Mouse (Mus musculus) mouse trophoblast stem cell (cell line): Measurements from ENCODE around the gene Becn1.
"Not testable (repeated sequence)": the region's sequence is repeated elsewhere in the genome, so short reads cannot be mapped to it uniquely, and the experiment has no call there.

Experiments used
- in situ Hi-C, 2 experiments: fragments of 300-500 bp; cut with MseI, MboI; formaldehyde crosslinking; loops; 2 replicates in 1 of 2; 3 replicates in 1 of 2; pipeline ENCODE4 v1.15.1; 2025

Gene Becn1

DNA sequence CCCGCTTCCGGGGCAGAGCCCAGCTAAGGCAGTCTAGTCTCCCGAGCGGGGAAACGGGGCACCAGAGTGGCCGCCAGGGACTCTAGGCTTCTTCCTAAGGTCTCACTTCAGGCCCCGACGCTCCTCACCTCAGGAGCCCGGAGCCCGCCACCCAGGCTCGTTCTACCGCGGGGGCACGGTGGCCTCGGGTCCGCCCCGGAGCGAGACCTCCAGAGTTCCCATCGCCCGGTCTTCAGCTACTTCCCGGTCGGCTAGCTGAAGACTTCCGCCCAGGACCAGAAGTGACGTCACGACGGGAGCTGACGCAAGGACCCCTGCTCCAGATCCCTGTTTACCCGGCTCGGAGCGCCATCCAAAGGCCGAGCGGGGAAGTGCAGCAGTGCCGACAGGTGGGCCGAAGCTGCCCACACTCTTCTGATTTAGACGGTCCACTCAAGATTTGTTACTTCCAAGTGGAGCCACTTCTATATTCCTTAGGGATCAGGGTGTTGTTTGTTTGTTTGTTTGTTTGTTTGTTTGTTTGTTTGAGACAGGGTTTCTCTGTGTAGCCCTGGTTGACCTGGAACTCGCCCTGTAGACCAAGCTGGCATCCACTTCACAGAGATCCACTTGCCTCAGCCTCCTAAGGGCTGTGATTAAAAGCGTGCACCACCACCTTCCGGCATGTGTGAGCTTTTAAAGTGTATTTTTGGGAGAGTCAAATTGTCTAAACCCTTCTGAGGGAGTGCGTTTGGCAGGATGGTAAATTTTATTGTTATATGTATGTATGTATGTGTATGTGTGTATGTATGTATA lies at the start of gene Becn1:
TSS of gene Becn1 (minus strand) at position 283 of the 795 bp plus-strand sequence.
- in situ Hi-C loops, result loop anchor here in 1 of 2 experiments (10.0 kb wide), 1 partner anchor 87 kb away; no protein-coding TSS in a partner anchor

DNA sequence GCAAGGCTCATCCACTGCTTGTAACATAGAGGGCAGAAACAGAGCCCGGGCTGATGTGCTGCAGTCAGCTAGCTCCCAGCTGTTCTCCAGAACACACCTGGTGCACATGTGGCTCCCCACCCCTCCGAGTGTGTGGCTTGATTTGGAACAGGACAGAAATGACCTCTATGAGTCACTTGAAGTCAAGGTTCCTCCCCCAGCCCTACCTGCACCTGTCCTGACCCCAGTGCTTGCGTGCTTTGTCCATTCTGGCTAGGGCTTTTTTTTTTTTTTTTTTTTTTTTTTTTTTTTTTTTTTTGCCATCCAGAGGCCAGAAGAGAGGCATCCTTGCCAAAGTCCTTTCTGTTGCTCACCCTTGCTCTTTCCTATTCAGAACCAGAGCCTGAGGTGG lies 49.6 kb upstream of the Becn1 start:
- in situ Hi-C loops, result no loop called here

DNA sequence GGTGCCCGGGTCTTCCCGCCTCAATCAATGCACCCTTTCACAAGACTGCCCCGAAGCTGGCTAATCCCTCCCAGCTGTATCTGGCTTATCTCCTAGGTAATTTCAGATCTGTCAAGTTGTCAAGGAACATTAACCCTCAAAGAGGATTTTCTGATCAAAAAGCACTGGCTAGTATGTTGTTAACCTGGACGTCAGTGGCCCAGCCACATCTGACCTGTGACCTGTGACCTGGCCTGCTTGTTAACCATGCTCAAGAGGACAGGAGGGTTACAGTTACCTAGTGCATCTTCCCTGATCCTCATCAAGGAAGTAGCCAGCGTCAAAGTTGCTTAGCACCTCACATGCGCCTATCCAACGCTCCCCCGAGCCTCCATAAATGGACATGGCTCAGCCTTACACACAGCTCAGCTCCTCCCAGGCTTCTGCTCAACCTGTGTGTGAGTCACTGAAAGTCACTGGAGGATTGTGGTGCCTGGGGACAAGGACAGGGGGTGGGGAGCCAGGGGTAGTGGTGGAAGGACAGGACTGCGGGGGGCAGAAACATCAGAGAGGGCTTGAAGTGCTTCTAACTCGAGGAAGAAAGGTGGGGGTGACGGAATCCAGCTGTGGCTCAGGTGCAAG lies 49.1 kb upstream of the Becn1 start:
- in situ Hi-C loops, result no loop called here

DNA sequence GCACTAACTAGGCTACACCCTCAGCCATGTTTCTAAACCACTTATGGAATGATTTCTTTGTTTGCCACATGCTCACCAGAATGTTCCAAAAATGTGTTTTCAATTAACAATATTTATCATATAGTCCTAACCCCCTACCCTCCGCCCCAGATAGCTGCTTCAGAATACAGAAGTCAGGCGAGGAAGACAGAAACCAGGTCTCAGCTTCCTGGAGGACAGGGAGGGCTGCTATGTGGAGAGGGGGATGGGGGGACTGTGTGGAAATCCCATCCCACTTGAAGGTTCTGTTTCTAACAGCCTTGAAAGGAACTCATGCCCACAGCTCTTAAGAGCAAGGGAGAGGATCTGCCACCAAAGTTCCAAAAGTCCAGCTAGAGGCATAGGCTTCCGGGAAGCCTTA lies 47.1 kb upstream of the Becn1 start:
- in situ Hi-C loops, result no loop called here

DNA sequence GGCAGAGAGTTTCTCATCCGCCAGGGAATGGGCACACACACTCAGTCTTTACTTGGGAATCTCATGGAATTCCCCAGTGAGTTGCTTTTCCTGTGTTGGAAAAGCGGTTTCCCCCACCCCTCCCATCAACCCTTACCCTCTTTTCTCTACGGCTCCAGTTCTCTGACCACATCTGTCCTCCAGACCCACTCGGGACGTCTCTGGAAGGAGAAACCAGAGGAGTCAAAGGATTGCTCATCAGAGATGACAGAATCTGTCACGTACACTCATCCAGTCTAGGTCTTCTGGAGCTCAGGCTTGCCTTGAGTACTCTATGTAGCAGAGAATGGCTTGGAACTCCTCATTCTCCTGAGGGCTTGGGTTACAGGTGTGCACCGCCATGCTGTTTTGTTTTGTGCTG lies 46.7 kb upstream of the Becn1 start:
- in situ Hi-C loops, result no loop called here

DNA sequence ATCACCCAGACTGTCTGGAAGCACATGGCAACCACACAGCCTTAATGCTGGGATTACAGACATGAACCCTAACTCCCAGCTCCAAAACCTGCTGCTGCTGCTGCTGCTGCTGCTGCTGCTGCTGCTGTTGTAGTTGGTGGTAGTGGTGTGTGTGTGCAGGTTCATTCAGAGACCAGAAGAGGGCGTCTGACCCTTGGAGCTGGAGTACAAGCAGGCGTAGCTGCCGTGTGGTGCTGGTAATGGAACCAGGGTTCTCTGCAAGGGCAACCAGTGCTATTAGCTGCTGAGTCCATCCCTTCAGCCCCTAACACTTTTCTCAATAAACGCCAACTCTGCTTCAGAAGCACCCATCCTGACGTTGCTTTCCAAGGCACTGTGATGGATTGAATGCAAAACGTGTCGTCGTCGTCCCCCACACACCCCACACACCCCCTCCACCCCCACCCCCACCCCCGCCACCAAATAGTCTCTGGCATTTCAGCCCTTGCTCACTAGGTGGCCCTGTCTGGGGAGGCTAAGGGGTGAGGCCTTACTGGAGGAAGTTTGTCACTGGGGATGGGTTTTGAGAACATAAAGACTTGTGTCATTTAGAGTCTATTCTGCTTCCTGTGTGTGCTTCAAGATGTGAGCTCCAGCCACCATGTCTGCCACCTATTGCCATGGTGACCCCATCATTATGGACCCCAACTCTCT lies 45.1 kb upstream of the Becn1 start:
- in situ Hi-C loops, result no loop called here

DNA sequence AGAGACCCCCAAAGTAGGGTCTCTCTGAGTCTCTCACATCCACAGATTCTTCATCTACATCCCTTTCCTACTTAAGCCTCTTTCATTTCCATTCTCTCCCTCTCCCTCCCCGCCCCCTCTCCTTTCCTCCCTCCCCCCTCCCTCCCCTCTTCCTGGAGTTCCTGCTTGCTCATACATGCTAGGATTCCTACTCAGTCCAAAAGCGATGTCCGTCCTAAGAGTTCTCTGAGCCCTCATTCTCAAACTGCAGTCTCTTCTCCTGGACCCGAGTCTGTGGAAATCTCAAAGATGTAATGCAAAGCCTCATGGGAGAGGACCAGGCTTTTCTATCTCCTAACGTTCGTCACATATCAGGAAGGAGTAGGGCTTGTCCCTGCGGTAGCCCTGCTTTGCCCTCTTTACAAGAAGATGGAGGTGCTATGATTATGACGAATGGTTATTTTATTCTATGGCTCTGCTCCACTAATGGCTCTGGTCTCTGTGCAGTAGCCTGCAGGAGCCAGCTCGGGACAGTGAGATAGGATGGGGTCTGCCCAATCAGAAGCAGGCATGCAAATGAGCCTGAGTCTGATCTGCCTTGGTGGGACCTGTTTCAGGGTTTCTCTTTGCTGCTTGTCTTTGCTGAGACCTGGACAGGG lies 36.2 kb upstream of the Becn1 start:
- in situ Hi-C loops, result loop anchor here in 1 of 2 experiments (5.0 kb wide), 1 partner anchor 54 kb away; no protein-coding TSS in a partner anchor

DNA sequence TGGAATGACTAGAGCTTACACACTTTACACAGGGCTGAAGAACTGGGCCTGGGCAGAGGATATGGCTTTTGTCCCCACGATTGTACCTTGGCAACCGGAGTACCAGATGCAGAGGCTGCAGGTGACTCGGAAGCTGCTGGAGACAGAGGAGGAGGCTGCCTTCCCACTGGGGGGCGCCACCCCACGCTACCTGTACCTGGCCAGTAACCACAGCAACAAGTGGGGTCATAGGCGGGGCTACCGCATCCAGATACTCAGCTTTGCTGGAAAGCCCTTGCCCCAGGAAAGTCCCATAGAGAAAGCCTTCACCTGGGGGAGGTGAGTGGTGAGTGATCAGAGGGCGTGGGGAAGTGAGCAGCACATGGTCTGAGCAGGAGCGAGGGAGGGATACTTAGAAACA lies 33.6 kb upstream of the Becn1 start:
- in situ Hi-C loops, result loop anchor here in 1 of 2 experiments (5.0 kb wide), 1 partner anchor 57 kb away; no protein-coding TSS in a partner anchor

DNA sequence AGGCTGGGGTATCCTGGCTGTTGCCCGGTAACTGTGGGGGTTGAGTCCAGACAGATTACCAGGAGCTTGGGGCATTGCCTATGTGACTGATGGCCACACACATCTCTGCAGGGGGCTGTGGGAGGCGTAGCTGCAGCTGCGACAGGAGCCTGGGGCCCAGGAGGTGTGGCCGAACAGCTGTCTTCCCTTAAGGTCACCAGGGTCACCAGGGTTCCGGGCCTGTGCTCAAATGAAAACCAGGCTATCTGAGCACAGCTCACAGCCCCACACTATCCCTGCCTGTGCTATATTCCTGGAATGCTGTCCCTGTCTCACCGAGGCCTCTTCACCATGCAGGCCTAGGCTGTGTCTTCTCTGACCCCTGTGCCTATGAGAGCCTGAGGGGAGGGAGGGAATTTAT lies 32.4 kb upstream of the Becn1 start:
- in situ Hi-C loops, result no loop called here

DNA sequence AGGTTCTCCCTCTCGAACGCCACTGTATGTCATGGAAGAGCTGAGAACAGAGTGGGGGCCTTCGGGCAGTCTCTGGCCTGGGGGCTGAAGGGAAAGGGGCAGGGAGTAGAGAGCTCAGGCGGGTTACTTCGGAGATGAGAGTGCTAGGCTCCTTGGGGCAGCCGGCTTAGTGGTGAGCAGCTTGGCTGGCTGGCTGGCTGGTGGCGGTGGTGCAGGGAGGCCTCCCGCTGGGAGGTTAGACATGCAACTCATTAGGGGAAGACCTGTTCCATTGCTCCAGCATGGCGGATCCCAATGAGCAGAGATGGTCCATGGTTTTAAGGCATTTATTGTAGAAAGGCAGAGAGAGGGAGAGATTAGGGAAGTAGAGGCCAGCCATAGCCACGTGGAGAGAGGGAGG lies 31.9 kb upstream of the Becn1 start:
- in situ Hi-C loops, result no loop called here

DNA sequence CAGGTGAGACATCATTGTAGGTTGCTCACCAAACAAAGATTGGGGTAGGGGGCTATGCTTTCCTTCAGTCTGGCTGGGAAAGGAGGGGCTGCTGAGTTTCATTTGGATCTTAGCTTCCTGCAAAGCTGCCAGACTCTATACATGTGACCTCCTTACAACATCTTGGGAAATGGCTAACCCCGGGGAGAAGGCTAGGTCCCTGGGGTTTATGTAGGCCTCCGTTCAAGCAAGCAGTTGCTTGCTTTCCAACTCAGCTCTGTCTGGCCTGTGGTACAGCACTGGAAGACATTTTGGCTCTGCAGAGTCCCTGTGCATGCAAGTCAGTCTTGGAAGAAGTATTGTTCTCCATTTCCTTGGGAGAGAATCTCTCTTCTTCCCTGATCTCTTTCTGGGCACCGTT lies 30.5 kb upstream of the Becn1 start:
- in situ Hi-C loops, result no loop called here

DNA sequence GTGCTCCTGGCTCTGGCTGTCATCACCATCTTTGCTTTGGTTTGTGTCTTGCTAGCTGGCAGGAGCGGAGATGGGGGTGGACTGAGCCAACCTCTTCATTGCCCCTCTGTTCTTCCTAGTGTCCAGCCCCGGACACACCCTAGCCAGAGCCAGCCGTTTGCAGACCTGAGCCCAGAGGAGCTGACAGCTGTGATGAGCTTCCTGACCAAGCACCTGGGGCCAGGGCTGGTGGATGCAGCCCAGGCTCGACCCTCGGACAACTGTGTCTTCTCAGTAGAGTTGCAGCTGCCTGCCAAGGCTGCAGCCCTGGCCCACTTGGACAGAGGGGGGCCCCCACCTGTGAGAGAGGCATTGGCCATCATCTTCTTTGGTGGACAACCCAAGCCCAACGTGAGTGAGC lies 28.9 kb upstream of the Becn1 start:
- in situ Hi-C loops, result not testable (repeated sequence)

DNA sequence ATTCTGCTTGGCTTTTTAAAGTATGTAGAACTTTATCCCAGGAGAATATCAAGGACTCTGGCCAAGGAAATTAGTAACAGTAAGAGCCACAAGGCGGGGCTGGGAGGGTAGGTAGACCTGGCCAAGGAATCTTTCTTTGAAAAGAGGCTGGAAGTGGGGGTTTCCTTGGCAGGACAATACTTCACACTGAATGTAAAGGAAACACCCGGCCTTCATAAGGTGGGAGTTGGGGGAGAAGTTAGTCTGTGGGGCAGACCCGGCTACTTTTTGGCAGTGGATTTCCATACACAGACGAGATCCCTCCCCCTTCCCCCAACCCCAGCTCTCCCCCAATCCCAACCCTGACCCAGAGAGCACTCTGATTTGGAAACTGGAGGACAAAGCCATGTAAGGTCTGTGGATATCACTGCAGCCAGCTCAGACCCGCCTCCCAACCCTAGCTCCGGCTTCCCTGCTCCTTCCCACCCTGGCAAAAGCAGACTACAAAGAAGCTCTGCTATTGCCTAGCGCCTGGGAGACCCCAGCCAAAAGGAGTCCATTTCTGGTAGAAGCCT lies 28.4 kb upstream of the Becn1 start, which contains the start of gene Aoc3:
TSS of gene Aoc3 (plus strand) at position 235 of the 554 bp plus-strand sequence.
- in situ Hi-C loops, result no loop called here

DNA sequence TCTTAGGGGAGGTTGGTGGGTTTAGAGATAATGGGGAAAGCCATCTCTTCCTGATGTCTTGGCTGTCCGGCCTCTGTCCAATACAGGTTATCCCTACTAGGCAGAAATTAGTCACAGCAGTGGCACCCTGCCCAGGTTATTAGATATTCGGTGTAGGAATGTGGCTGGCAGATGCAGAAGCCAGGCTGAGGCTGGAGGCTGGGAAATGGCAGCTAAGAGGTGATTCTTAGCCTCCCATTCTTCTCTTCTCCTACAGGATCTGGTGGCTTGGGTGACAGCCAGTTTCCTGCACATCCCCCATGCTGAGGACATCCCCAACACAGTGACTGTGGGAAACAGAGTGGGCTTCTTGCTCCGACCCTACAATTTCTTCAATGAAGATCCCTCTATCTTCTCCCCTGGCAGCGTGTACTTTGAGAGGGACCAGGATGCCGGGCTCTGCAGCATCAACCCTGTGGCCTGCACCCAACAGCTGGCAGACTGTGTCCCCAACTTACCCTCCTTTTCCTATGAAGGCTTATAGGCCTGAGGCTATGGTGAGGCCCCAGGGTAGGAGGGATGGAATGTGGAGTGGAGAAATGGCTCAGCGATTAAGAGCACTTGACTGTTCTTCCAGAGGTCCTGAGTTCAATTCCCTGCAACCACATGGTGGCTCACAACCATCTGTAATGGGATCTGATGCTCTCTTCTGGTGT lies 27.0 kb upstream of the Becn1 start:
- in situ Hi-C loops, result no loop called here

DNA sequence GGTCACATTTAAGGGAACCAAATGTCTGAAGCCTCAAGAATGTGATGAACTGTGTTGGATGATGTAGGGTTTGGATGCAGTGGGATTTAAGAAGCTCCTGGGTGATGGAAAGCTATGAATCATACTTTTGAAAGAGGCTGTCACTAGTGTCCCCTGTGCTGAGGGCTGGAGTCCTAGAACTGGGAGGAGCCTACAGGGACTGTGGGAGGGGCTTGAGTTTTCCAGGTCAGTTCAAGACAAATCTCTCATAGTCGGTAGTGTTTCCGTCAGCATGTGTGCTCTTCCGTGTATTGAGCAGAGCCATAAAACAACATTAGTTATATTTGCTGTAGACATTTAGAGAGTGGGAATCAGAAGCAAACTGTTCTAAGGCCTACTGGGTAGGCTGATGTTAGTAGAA lies 25.2 kb upstream of the Becn1 start:
- in situ Hi-C loops, result no loop called here

DNA sequence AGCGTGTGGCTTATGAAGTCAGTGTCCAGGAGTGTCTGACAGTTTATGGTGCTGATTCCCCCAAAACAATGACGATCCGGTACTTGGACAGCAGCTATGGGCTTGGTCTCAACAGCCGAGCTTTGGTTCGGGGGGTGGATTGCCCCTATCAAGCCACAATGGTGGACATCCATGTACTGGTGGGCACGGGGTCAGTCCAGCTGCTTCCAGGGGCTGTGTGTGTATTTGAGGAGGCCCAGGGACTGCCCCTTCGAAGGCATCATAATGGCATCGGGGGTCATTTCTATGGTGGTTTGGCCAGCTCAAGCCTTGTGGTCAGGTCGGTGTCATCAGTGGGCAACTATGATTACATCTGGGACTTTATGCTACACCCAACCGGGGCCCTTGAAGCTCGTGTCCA lies 24.1 kb upstream of the Becn1 start:
- in situ Hi-C loops, result no loop called here

DNA sequence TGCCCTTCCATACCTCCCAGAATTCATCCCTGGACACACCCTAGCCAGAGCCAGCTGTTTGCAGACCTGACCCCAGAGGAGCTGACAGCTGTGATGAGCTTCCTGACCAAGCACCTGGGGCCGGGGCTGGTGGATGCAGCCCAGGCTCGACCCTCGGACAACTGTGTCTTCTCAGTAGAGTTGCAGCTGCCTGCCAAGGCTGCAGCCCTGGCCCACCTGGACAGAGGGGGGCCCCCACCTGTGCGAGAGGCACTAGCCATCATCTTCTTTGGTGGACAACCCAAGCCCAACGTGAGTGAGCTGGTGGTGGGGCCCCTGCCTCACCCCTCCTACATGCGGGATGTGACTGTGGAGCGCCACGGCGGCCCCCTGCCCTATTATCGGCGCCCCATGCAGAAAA lies 23.1 kb upstream of the Becn1 start:
- in situ Hi-C loops, result not testable (repeated sequence)

DNA sequence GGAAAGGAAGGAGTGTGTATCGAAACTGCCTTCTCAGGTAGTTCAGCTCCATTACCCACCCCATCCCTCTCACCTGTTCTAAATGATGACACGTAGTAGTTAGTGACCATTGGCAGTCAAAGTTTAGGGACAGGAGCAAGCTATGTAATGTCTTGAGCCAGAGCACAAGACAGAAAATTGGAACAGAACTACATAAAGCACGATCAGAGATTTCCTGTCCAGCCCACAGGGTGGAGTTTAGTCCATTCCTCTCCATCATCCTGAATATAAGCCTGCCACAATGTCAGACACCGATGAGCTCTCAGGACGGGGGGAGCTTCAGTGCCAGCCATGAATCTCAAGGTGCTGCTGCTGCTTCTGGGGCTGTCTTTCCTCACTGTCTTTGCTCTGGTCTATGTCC lies 22.7 kb upstream of the Becn1 start, which contains the start of gene Aoc2:
TSS of gene Aoc2 (plus strand) at position 301 of the 400 bp plus-strand sequence.
- in situ Hi-C loops, result loop anchor here in 1 of 2 experiments (5.0 kb wide), 1 partner anchor 73 kb away; no protein-coding TSS in a partner anchor

DNA sequence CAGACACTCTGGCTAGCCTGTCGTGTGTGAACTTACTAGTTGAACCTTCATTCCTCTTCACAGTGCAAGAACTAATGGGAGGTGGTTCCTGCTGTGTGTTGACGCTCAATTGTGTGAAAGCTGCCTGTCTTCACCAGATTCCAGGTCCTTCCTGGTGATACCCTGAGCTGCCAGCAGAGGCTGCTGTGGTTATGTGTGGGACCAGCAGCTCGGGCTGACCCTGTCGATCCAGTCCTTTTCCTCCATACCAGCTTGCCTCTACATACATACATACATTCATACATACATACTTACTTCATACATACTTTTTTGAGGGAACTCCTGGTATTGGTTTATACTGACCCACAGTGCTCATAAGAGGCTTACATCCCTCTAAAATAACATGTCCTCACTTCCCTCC lies 21.5 kb upstream of the Becn1 start:
- in situ Hi-C loops, result loop anchor here in 1 of 2 experiments (5.0 kb wide), 1 partner anchor 74 kb away; no protein-coding TSS in a partner anchor

DNA sequence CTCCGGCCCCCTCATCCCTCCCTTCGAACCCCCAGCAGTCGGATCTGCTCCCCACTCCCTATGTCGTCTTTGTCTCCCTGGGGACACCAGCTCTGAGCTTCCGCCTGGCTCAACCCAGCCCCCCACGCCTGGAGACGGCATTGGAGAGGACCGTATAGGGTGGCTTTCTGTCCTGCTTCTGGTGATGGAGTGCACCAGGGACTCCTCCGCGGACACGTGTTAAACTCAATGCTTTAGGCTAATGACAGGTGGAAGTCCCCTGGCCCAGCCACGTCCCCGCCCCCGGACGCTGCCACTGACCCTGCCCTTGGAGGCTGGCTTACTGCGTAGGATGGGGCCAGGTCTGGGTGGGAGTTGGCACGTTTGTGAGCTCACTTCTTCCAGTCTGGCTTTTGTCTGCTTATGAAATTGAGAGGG lies 14.4 kb upstream of the Becn1 start:
- in situ Hi-C loops, result no loop called here
